Mouse (Mus musculus) ES-E14 (cell line): Measurements from ENCODE around the gene Slc16a9.

Experiments used
- HCFC1 ChIP-seq: IDR thresholded peaks from 2 replicates; pipeline ENCODE4 v1.6.1; 2012; ENCODE audit warnings: low read length, inconsistent platforms, borderline replicate concordance; ENCODE audit not compliant: insufficient read depth
- ZC3H11A ChIP-seq: IDR thresholded peaks from 2 replicates; pipeline ENCODE4 v1.6.1; 2012; ENCODE audit warnings: low read depth, mild to moderate bottlenecking, inconsistent platforms, low read length, borderline replicate concordance
- ZNF384 ChIP-seq: IDR thresholded peaks from 2 replicates; pipeline ENCODE4 v1.6.1; 2012; ENCODE audit warnings: low read depth, low read length, inconsistent platforms

DNA sequence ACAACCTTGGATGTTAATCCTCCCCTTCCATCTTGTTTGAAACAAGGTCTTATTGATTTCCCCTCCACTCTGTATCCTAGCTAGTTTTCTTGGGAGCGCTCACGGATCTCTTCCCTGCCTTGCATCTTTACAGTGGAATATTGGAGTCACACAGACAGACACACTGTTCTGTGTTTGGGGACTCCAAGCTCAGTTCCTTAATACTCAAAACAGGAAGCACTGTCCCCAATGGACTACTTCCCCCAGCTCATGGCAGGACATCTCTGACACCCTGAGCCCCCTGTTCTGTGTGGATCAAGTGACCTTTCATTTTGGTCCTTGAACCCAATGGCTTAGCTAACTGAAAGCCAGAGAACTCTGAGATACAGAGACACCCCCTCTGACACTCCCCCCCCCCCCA, 47.3 kb upstream of the Slc16a9 start:
- TF ChIP-seq ZNF384 = no peak
- TF ChIP-seq ZC3H11A = no peak
- TF ChIP-seq HCFC1 = no peak
